Mouse (Mus musculus) adrenal gland, adult 2 months (tissue): ENCODE measurements at regions not wholly inside any gene's neighbourhood (a gene's known extent, or its start where the extent isn't known, plus 50 kb on each side); places are given as distances from the start of the nearest gene placed in this dataset.

ENCODE experiments used
- DNase-seq: peaks from one replicate; pipeline ENCODE4 v3.0.0; 2021

DNA sequence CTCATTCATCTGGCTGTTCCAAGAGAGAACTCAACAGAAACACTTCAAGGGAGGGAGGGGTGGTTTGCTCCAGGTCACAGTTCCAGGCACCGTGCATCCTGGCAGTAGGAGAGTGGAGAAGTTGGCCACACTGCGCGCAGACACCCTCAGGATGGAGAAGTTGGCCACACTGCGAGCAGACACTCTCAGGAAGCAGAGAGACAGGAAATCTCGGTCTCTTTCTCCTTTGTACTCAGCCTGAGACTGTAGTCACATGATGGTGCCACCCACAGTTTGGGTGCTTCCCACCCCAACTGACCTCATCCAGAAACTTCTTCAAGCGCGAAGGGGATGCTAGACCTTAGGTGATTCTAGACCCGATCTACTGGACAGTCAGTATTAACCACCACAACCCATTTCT lies 170.4 kb downstream of the Bcl11b start:
- DNase-seq: no peak

- no peak for DNase-seq
Observed at GRCm38 (mm10) chr12:107834512-107834911, 168.9 kb downstream of the Bcl11b start.

- DNase-seq: no peak
Observed at GRCm38 (mm10) chr12:107837741-107838140, 165.7 kb downstream of the Bcl11b start.

GRCm38 (mm10) chr12:107844631-107845030 lies 158.8 kb downstream of the Bcl11b start:
- no peak for DNase-seq

GRCm38 (mm10) chr12:107850591-107850990 lies 152.8 kb downstream of the Bcl11b start:
- DNase-seq: peak; percentile 22

GRCm38 (mm10) chr12:107852921-107853320 lies 150.5 kb downstream of the Bcl11b start:
- no peak for DNase-seq

DNA sequence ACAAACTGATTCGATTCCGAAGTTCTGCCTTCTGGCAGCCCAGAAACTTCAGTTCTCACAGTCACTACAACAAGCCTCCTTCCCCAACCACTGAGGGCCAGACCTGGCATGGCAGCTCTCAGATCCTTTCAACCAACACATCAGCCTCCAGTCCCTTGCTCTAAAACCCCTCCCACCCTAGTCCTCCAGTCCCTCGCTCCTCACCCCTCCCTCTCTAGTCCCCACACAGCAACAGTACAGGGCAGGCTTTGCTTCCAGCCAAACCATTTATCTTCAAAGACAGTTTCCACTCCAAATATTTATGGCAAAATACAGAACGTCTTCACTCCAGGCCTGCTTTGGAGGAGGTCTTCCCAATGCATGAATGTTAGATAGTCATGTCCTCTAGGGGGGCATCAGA lies 147.9 kb downstream of the Bcl11b start:
- no peak for DNase-seq

DNA sequence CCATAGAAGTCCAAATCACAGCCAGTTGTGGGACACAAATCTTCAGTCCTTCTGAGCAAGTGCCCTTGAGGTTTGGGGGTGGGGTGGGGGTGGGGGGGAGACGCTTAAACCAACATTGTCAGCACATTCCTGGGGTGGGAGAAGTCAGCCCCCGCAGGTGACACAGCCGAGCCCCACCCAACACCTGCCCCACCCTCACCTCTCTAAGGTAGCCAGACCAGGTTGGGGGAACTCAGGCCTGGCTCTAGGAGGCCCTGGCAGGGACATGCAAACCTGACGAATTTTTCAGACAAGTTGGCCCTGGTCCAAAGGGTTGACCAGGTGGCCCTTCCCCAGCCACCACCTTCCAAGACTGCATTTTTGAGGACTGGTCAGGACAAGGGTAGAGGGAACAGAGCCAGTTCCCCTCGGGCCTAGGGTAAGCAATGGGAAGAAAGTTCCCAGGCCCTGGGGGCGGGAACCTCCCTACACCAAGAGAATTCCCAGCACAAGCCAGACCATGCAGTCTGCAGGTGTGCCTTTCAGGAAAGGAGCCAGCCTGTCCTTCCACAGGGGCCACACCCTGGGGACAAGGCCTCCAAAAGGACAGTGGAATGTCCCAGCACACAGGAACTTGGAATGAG lies 146.9 kb downstream of the Bcl11b start:
- DNase-seq: no peak

DNA sequence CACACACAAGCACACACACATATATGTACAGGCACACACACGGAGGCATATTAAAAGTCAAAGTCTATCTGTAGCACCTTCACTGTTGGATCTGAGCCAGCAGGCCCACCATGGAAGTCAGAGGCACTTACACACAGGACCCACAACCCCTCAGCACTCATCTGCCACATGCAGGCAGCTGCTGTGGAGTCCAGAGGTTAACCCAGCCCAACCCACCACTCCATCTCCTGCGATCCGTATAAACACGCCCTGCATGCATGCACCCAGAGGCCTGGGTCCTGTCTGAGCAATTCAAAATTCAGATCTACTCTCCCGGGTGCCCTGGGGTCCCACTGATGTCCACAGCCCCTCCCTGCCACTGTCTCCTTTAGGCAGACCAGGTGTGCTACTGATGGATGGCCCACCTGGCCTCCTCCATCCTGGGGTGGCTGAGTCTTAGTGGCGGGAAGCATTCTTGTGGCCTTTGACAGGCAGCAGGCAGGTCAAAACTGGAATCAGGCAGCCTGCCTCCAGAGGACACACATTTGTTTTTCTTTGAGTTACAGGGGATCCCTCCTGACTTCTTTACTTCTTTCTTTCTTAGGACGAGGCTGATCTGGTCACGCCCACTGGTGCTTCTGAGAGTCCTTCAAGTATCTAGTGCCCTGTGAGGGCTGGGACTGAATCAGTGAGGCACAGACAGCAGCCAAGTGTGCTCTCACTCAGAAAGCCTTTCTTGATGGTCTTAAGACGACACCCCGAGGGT lies 144.7 kb downstream of the Bcl11b start:
- no peak for DNase-seq

DNA sequence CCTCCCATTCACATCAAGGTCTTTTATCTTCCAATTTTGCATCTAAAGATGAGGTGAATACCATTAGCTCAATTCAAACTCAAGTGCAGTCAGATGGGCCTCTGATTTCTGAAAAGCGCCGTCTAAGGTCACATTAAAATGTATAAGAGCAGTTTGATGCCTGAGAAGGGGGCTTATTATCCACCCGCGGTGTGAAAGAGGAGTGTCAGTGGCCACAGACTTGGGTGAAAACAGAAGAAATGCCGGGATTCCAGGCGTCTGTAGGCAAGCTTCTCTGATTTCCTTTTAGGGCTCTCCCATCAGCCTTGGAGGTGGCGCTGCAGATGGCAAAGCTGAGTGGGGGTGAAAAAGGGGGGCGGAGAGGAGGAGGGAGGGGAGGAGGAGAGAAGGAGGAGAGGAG lies 143.7 kb downstream of the Bcl11b start:
- DNase-seq: no peak

GRCm38 (mm10) chr12:107860358-107860757 lies 143.0 kb downstream of the Bcl11b start:
- DNase-seq: no peak
